ENCODE assay signal across 8 mouse cellular contexts in genomic region chr9:55283516-55283915, GRCm38 (mm10). TPM values are rescaled to one million over a fixed set of nuclear protein-coding genes. Genes with fewer than 3 reads are reported as not detected.
A peak's percentile ranks its signal among the peaks of the same experiment; 100 is the strongest.
DNase-seq lines count a peak whose midpoint lies in the region; ATAC-seq lines count a peak whose summit lies in the region.

No protein-coding gene starts in this region.

- 0 out of 2 replicates have a peak overlapping the region, but pooled peaks have one; percentile 2 for H3K4me3 ChIP-seq in heart, embryonic 11.5 days (ENCODE audit: low read depth, low read length)

- peak; percentile 32 for DNase-seq in B cell, adult 2 months
- peak; percentile 19 to 79 for DNase-seq in adrenal gland, adult (ENCODE audit: inconsistent age in 2 of 2, low spot score in 1 of 2)
- peak; percentile 53 for DNase-seq in large intestine, adult 2 months (ENCODE audit: low read depth, low spot score)
- DNase-seq in layer of hippocampus, postnatal 25 days (ENCODE audit: extremely low spot score in 1 of 2, low spot score in 1 of 2) = no peak
- DNase-seq in left cerebral cortex, adult 8-10 months (ENCODE audit: low spot score in 2 of 2) = no peak
- no peak for DNase-seq in left cerebral cortex, adult 18-20 months (ENCODE audit: low spot score in 2 of 2)

- H3K9ac ChIP-seq in heart, embryonic 11.5 days (ENCODE audit: low read depth, low read length) = no peak overlapping the region

- ATAC-seq in heart, embryonic 11.5 days (replicated peaks; ENCODE audit: insufficient number of reproducible peaks, low FRiP score, low TSS enrichment) = no peak
- ATAC-seq in megakaryocyte-erythroid progenitor cell, adult 5-6 weeks (replicated peaks; ENCODE audit: low FRiP score, low TSS enrichment, poor library complexity, severe bottlenecking) = peak; percentile 87

- 5% methylated on average over 14 of the region's 14 CpGs for WGBS in heart, embryonic 11.5 days (ENCODE audit: insufficient replicate concordance)
- 3% methylated on average over 14 of the region's 14 CpGs for WGBS in large intestine, adult 2 months

- H3K9me3 ChIP-seq in heart, embryonic 11.5 days (replicated peaks; ENCODE audit: control insufficient read depth, low read length) = no peaks in the 10 kb centered on the region

- peak overlapping the region; percentile 58 for H3K4me2 ChIP-seq in heart, embryonic 11.5 days

- no peak overlapping the region for H3K27ac ChIP-seq in heart, embryonic 11.5 days (ENCODE audit: low read depth, low read length)

- no peaks in the 10 kb centered on the region for H3K36me3 ChIP-seq in heart, embryonic 11.5 days (ENCODE audit: control insufficient read depth, insufficient read depth, low read length)

- peaks cover 2% of the 10 kb centered on the region; the same call in 1 of the 2 replicates for H3K27me3 ChIP-seq in heart, embryonic 11.5 days (ENCODE audit: control insufficient read depth, insufficient read depth, low read length)

- no peaks in the 10 kb centered on the region for H3K4me1 ChIP-seq in heart, embryonic 11.5 days (ENCODE audit: control insufficient read depth, insufficient read depth, low read length)

RNA-seq across cellular contexts. Expression of gene Nrg4, which starts 43.1 kb away (rescaled TPM):
- 1.2 and 1.4 TPM in 2 replicates for polyA plus RNA-seq in heart, embryonic 11.5 days (2014; fragmentation: Nextera tagmentation; extraction: Ambion mirVana)
- polyA plus RNA-seq in large intestine, adult 2 months (2012; rRNA removed) = 1.7 and 2.9 TPM in 2 replicates
- total RNA-seq in megakaryocyte-erythroid progenitor cell, adult 5-6 weeks (2014; fragmentation: Nextera tagmentation) = not detected in 2 replicates
- not detected in 2 replicates for total RNA-seq in megakaryocyte-erythroid progenitor cell, adult 5-6 weeks (2017)
- total RNA-seq in layer of hippocampus, postnatal 25 days (2021) = 1 to 10 TPM in 1 of 2 experiments, under 1 TPM in 1; 0.47 to 1.1 TPM
- 1 to 10 TPM in 2 of 4 experiments, under 1 TPM in 2; 0.81 to 1.3 (median 0.98) TPM for total RNA-seq in left cerebral cortex, adult 8-10 months (2022)
- total RNA-seq in left cerebral cortex, adult 18-20 months (2021) = under 1 TPM; 0.54 to 0.70 TPM

RNA-seq across cellular contexts. Expression of gene Tmem266, which starts 43.2 kb away (rescaled TPM):
- 0.09 TPM in 1 of 2 replicates, not detected in the other for polyA plus RNA-seq in heart, embryonic 11.5 days (2014; fragmentation: Nextera tagmentation; extraction: Ambion mirVana)
- 1.1 and 1.3 TPM in 2 replicates for polyA plus RNA-seq in large intestine, adult 2 months (2012; rRNA removed)
- total RNA-seq in megakaryocyte-erythroid progenitor cell, adult 5-6 weeks (2014; fragmentation: Nextera tagmentation) = not detected in 2 replicates
- not detected in 2 replicates for total RNA-seq in megakaryocyte-erythroid progenitor cell, adult 5-6 weeks (2017)
- total RNA-seq in layer of hippocampus, postnatal 25 days (2021) = 1 to 10 TPM; 5.3 to 6.9 TPM
- 1 to 10 TPM; 7.8 to 9.9 (median 8.6) TPM for total RNA-seq in left cerebral cortex, adult 8-10 months (2022)
- total RNA-seq in left cerebral cortex, adult 18-20 months (2021) = 10 to 100 TPM in 1 of 2 experiments, 1 to 10 TPM in 1; 9.2 to 10.0 TPM

Comparison
In these comparisons a context has a peak if more than half of its experiments do, and no peak if none do; other contexts are left out.
1. DNase-seq: peak in B cell, adult 2 months (2 of 2), adrenal gland, adult (2 of 2) and large intestine, adult 2 months (single experiment); none in layer of hippocampus, postnatal 25 days (0 of 2), left cerebral cortex, adult 8-10 months (0 of 2) and left cerebral cortex, adult 18-20 months (0 of 2).
2. RNA of gene Tmem266, which starts 43.2 kb away (total RNA-seq): 9.2 to 10.0 TPM in left cerebral cortex, adult 18-20 months, 7.8 to 9.9 TPM in left cerebral cortex, adult 8-10 months and 5.3 to 6.9 TPM in layer of hippocampus, postnatal 25 days; not detected in megakaryocyte-erythroid progenitor cell, adult 5-6 weeks; every median in the first group is over 4 times any median in the second.